8 mouse cellular contexts compared by ENCODE assay signal in genomic region chr8:72491680-72492621, GRCm38 (mm10). TPM values are rescaled to one million over a fixed set of nuclear protein-coding genes. Genes with fewer than 3 reads are reported as not detected.
DNase-seq lines count a peak whose midpoint lies in the region; ATAC-seq and TF ChIP-seq lines count a peak whose summit lies in the region.

Slc35e1 (minus strand) TSS chr8:72492614.

- H3K27ac ChIP-seq in heart, embryonic 16.5 days (ENCODE audit: low read length) = peak within 1 kb of the TSS; percentile 79
- H3K27ac ChIP-seq in neural tube, embryonic 14.5 days (ENCODE audit: low read depth, low read length) = peak within 1 kb of the TSS; percentile 82

- no peaks in the 10 kb centered on the region for H3K9me3 ChIP-seq in heart, embryonic 16.5 days (replicated peaks; ENCODE audit: control insufficient read depth, low read length)
- no peaks in the 10 kb centered on the region for H3K9me3 ChIP-seq in neural tube, embryonic 14.5 days (ENCODE audit: control insufficient read depth, low read length)

- H3K9ac ChIP-seq in heart, embryonic 16.5 days (ENCODE audit: low read length) = peak within 1 kb of the TSS; percentile 92
- peak within 1 kb of the TSS; percentile 76 for H3K9ac ChIP-seq in neural tube, embryonic 14.5 days (replicated peaks; ENCODE audit: low read depth, low read length)

- no peak for DNase-seq in adrenal gland, adult 18-20 months (ENCODE audit: low spot score in 2 of 2)
- DNase-seq in adrenal gland, adult (ENCODE audit: inconsistent age in 2 of 2, low spot score in 1 of 2) = no peak
- no peak for DNase-seq in adrenal gland, adult 2 months
- peak; percentile 27 for DNase-seq in kidney, postnatal 14 days
- peak; percentile 28 for DNase-seq in lung, adult 2 months

- H3K4me1 ChIP-seq in heart, embryonic 16.5 days (ENCODE audit: control insufficient read depth, insufficient read depth, low read length) = peaks cover 18% of the 10 kb centered on the region
- H3K4me1 ChIP-seq in lung, adult 2 months (ENCODE audit: control insufficient read depth, insufficient read depth, low read length) = peaks cover 13% of the 10 kb centered on the region
- H3K4me1 ChIP-seq in neural tube, embryonic 14.5 days (ENCODE audit: control insufficient read depth, insufficient read depth, low read length) = peaks cover 20% of the 10 kb centered on the region

- peak; percentile 28; the same call in 1 of the 2 replicates for TF ChIP-seq POLR2A in lung, adult 2 months (IDR thresholded peaks at IDR 0.05; ENCODE audit: borderline replicate concordance, extremely low read depth, low read depth, low read length)

- peak; percentile 18 for ATAC-seq in erythroid progenitor cell, adult 5-6 weeks (replicated peaks; ENCODE audit: low FRiP score, poor library complexity, severe bottlenecking)
- ATAC-seq in heart, embryonic 16.5 days (replicated peaks; ENCODE audit: extremely low read depth, insufficient read depth, low FRiP score) = peak; percentile 10
- peak; percentile 72 for ATAC-seq in neural tube, embryonic 14.5 days (ENCODE audit: low read depth)

- H3K4me2 ChIP-seq in heart, embryonic 16.5 days (ENCODE audit: low read depth, low read length) = peak within 1 kb of the TSS; percentile 97
- peak within 1 kb of the TSS; percentile 92 for H3K4me2 ChIP-seq in neural tube, embryonic 14.5 days (ENCODE audit: low read depth, low read length)

- peak within 1 kb of the TSS; percentile 94 for H3K4me3 ChIP-seq in heart, embryonic 16.5 days (ENCODE audit: low read length)
- H3K4me3 ChIP-seq in lung, adult 2 months (replicated peaks; ENCODE audit: extremely low read depth, low read depth, low read length) = peak within 1 kb of the TSS; percentile 90
- peak within 1 kb of the TSS; percentile 83 for H3K4me3 ChIP-seq in neural tube, embryonic 14.5 days (ENCODE audit: low read depth, low read length)

- no peaks in the 10 kb centered on the region for H3K27me3 ChIP-seq in heart, embryonic 16.5 days (ENCODE audit: control insufficient read depth, insufficient read depth, low read length)
- no peaks in the 10 kb centered on the region; the same call in 1 of the 2 replicates for H3K27me3 ChIP-seq in neural tube, embryonic 14.5 days (ENCODE audit: control insufficient read depth, insufficient read depth, low read length)

- WGBS in heart, embryonic 16.5 days = under 1% methylated on average over 83 of the region's 98 CpGs
- under 1% methylated on average over 93 of the region's 98 CpGs for WGBS in lung, adult 2 months
- under 1% methylated on average over 59 of the region's 98 CpGs for WGBS in neural tube, embryonic 14.5 days

- TF ChIP-seq CTCF in lung, adult 2 months (IDR thresholded peaks at IDR 0.05; ENCODE audit: insufficient read depth, low read length) = no peak

- peaks cover 30% of the 10 kb centered on the region for H3K36me3 ChIP-seq in heart, embryonic 16.5 days (ENCODE audit: control insufficient read depth, insufficient read depth)
- H3K36me3 ChIP-seq in neural tube, embryonic 14.5 days (ENCODE audit: control insufficient read depth, insufficient read depth, low read length) = peaks cover 18% of the 10 kb centered on the region

RNA-seq across cellular contexts. Expression of gene Slc35e1, which starts in this region (rescaled TPM):
- total RNA-seq in adrenal gland, adult 18-20 months (2021) = 10 to 100 TPM; 39.9 to 41.5 TPM
- 10 to 100 TPM; 34.4 to 49.8 TPM for total RNA-seq in adrenal gland, adult 2 months (2021)
- polyA plus RNA-seq in adrenal gland, adult 2 months (2012; rRNA removed) = 69.7 and 80.0 TPM in 2 replicates
- 18.7 and 19.3 TPM in 2 replicates for total RNA-seq in erythroid progenitor cell, adult 5-6 weeks (2015; ENCODE audit: low replicate concordance)
- 27.1 and 29.0 TPM in 2 replicates for total RNA-seq in erythroid progenitor cell, adult 5-6 weeks (2017; ENCODE audit: low replicate concordance)
- polyA plus RNA-seq in heart, embryonic 16.5 days (2015; fragmentation: Nextera tagmentation; extraction: Ambion mirVana) = 7.8 and 13.1 TPM in 2 replicates
- polyA plus RNA-seq in lung, adult 2 months (2012; rRNA removed) = 66.5 and 74.9 TPM in 2 replicates
- polyA plus RNA-seq in neural tube, embryonic 14.5 days (2014; fragmentation: Nextera tagmentation; extraction: Ambion mirVana) = 9.3 and 10.6 TPM in 2 replicates

Comparison
In these comparisons a context has a peak if more than half of its experiments do, and no peak if none do; other contexts are left out.
1. DNase-seq: peak in kidney, postnatal 14 days (single experiment) and lung, adult 2 months (single experiment); none in adrenal gland, adult 18-20 months (0 of 2), adrenal gland, adult (0 of 2) and adrenal gland, adult 2 months (single experiment).
2. ATAC-seq: peak in every context shown above with its lines; median percentile 72 in neural tube, embryonic 14.5 days; 18 in erythroid progenitor cell, adult 5-6 weeks; 10 in heart, embryonic 16.5 days.
3. Peak in every context shown above with its lines, with median percentiles within 50 percentile points of each other: H3K4me3 ChIP-seq.